Mouse (Mus musculus) cerebellum, postnatal 36 days (tissue): ENCODE data around the gene Olfr169.
"Not testable (repeated sequence)": the region's sequence is repeated elsewhere in the genome, so short reads cannot be mapped to it uniquely, and the experiment has no call there.

Experiments used
- DNase-seq, 2 experiments: peaks; one replicate each; pipeline ENCODE4 v3.0.0; 2021 to 2022; ENCODE audit warnings: mixed read lengths in 2 of 2

Olfr169 gene

GRCm38 (mm10) chr16:19571709-19572108 lies at the start of gene Olfr169:
Gene Olfr169, minus strand, starts transcription at chr16:19571809.
- not testable (repeated sequence) for DNase-seq

- DNase-seq = not testable (repeated sequence)
Observed at GRCm38 (mm10) chr16:19611782-19612181, 40.2 kb upstream of the Olfr169 start, which contains the start of gene Olfr170. Gene Olfr170, minus strand, starts transcription at chr16:19611882.

- no peak for DNase-seq
Observed at GRCm38 (mm10) chr16:19603166-19603565, 31.6 kb upstream of the Olfr169 start.

GRCm38 (mm10) chr16:19553429-19553828 lies 18.2 kb downstream of the Olfr169 start:
- DNase-seq = not testable (repeated sequence)

GRCm38 (mm10) chr16:19552246-19552645 lies 19.4 kb downstream of the Olfr169 start:
- DNase-seq = not testable (repeated sequence)

GRCm38 (mm10) chr16:19535455-19535854 lies 36.2 kb downstream of the Olfr169 start, which contains the start of gene Olfr168:
Gene Olfr168, minus strand, starts transcription at chr16:19535555.
- no peak for DNase-seq

- DNase-seq = no peak
Observed at GRCm38 (mm10) chr16:19522166-19522565, 49.4 kb downstream of the Olfr169 start, which contains the start of gene Olfr167. Gene Olfr167, minus strand, starts transcription at chr16:19522266.
